Mouse (Mus musculus): ENCODE results near the gene Gm49388. TPM values are rescaled to one million over a fixed set of nuclear protein-coding genes. Genes with fewer than 3 reads are reported as not detected.
A peak's percentile ranks its signal among the peaks of the same experiment; 100 is the strongest.

Gene Gm49388
- total and polyA plus RNA-seq, 2 experiments from 2014 or later, result not detected

GRCm38 (mm10) chr7:127753741-127754140, 31.7 kb upstream of the Gm49388 start:
- no peak for ATAC-seq (ENCODE audit: low FRiP score)
- Histone ChIP-seq H3K4me2 (ENCODE audit: low read depth, low read length, poor library complexity, severe bottlenecking) (no peak overlapping the region), H3K36me3 (ENCODE audit: insufficient read depth, low read length) (peaks cover 70% of the 10 kb centered on the region), H3K9me3 (ENCODE audit: low read length) (no peaks in the 10 kb centered on the region), H3K4me3 (ENCODE audit: low read depth, low read length) (no peak overlapping the region), H3K27ac (ENCODE audit: low read depth, low read length) (no peak overlapping the region), H3K4me1 (ENCODE audit: insufficient read depth, low read length) (no peaks in the 10 kb centered on the region; the same call in 1 of the 2 replicates), H3K27me3 (ENCODE audit: insufficient read depth, low read length) (no peaks in the 10 kb centered on the region), H3K9ac (replicated peaks; ENCODE audit: low read length, poor library complexity, severe bottlenecking) (no peak overlapping the region)
- no peak for DNase-seq (ENCODE audit: low spot score)
- 93% methylated on average over 7 of the region's 7 CpGs for WGBS
- TF ChIP-seq CTCF (IDR thresholded peaks at IDR 0.05), result no peak

GRCm38 (mm10) chr7:127759716-127760115, 25.7 kb upstream of the Gm49388 start:
- Histone ChIP-seq H3K4me2 (ENCODE audit: low read depth, low read length, poor library complexity, severe bottlenecking) (no peak overlapping the region), H3K9ac (replicated peaks; ENCODE audit: low read length, poor library complexity, severe bottlenecking) (no peak overlapping the region), H3K27ac (ENCODE audit: low read depth, low read length) (no peak overlapping the region), H3K9me3 (ENCODE audit: low read length) (no peaks in the 10 kb centered on the region), H3K4me1 (ENCODE audit: insufficient read depth, low read length) (no peaks in the 10 kb centered on the region; the same call in 1 of the 2 replicates), H3K36me3 (ENCODE audit: insufficient read depth, low read length) (peaks cover 41% of the 10 kb centered on the region), H3K4me3 (ENCODE audit: low read depth, low read length) (no peak overlapping the region), H3K27me3 (ENCODE audit: insufficient read depth, low read length) (no peaks in the 10 kb centered on the region)
- DNase-seq (ENCODE audit: low spot score) (no peak), ATAC-seq (ENCODE audit: low FRiP score) (no peak)
- TF ChIP-seq CTCF (IDR thresholded peaks at IDR 0.05), result no peak
- 79% methylated on average over 6 of the region's 6 CpGs for WGBS

GRCm38 (mm10) chr7:127760478-127760877, 24.9 kb upstream of the Gm49388 start:
- no peaks in the 10 kb centered on the region for H3K27me3 ChIP-seq (ENCODE audit: insufficient read depth, low read length)
- no peak overlapping the region for H3K27ac ChIP-seq (ENCODE audit: low read depth, low read length)
- no peaks in the 10 kb centered on the region; the same call in 1 of the 2 replicates for H3K4me1 ChIP-seq (ENCODE audit: insufficient read depth, low read length)
- WGBS, result 88% methylated on average over 3 of the region's 3 CpGs
- DNase-seq (ENCODE audit: low spot score), result no peak
- TF ChIP-seq CTCF (IDR thresholded peaks at IDR 0.05), result no peak
- H3K9ac ChIP-seq (replicated peaks; ENCODE audit: low read length, poor library complexity, severe bottlenecking), result no peak overlapping the region
- H3K36me3 ChIP-seq (ENCODE audit: insufficient read depth, low read length), result peaks cover 42% of the 10 kb centered on the region
- no peak overlapping the region for H3K4me3 ChIP-seq (ENCODE audit: low read depth, low read length)
- H3K4me2 ChIP-seq (ENCODE audit: low read depth, low read length, poor library complexity, severe bottlenecking), result no peak overlapping the region
- H3K9me3 ChIP-seq (ENCODE audit: low read length), result no peaks in the 10 kb centered on the region
- ATAC-seq (ENCODE audit: low FRiP score), result no peak

DNA sequence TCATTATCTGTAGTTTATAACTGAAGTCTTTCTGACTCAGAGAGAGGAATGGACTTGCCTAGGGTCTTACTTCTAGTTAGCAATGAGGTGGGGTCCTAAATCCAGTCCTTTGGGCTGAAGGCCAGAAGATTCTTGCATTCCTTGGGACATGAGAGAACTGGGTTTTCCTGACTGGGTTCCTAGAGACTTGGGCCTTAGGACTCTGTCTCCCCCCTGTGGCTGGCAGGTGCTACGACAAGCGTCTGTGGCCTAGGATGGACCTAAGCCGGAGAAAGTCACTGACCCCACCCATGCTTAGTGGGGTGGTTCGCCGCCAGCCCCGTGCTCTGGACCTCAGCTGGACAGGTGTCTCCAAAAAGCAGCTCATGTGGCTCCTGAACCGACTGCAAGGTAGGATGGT, 24.4 kb upstream of the Gm49388 start:
- WGBS, result 34% methylated on average over 7 of the region's 7 CpGs
- Histone ChIP-seq H3K4me1 (ENCODE audit: insufficient read depth, low read length) (no peaks in the 10 kb centered on the region; the same call in 1 of the 2 replicates), H3K4me3 (ENCODE audit: low read depth, low read length) (no peak overlapping the region), H3K27ac (ENCODE audit: low read depth, low read length) (no peak overlapping the region), H3K4me2 (ENCODE audit: low read depth, low read length, poor library complexity, severe bottlenecking) (no peak overlapping the region), H3K9ac (replicated peaks; ENCODE audit: low read length, poor library complexity, severe bottlenecking) (no peak overlapping the region), H3K36me3 (ENCODE audit: insufficient read depth, low read length) (peaks cover 47% of the 10 kb centered on the region), H3K9me3 (ENCODE audit: low read length) (no peaks in the 10 kb centered on the region), H3K27me3 (ENCODE audit: insufficient read depth, low read length) (no peaks in the 10 kb centered on the region)
- TF ChIP-seq CTCF (IDR thresholded peaks at IDR 0.05), result peak; percentile 84
- peak; percentile 67 for DNase-seq (ENCODE audit: low spot score)
- no peak for ATAC-seq (ENCODE audit: low FRiP score)

GRCm38 (mm10) chr7:127763642-127764041, 21.8 kb upstream of the Gm49388 start:
- Histone ChIP-seq H3K36me3 (ENCODE audit: insufficient read depth, low read length) (peaks cover 48% of the 10 kb centered on the region), H3K27me3 (ENCODE audit: insufficient read depth, low read length) (no peaks in the 10 kb centered on the region), H3K4me2 (ENCODE audit: low read depth, low read length, poor library complexity, severe bottlenecking) (no peak overlapping the region), H3K9ac (replicated peaks; ENCODE audit: low read length, poor library complexity, severe bottlenecking) (no peak overlapping the region), H3K4me3 (ENCODE audit: low read depth, low read length) (no peak overlapping the region), H3K27ac (ENCODE audit: low read depth, low read length) (no peak overlapping the region), H3K9me3 (ENCODE audit: low read length) (no peaks in the 10 kb centered on the region), H3K4me1 (ENCODE audit: insufficient read depth, low read length) (no peaks in the 10 kb centered on the region; the same call in 1 of the 2 replicates)
- ATAC-seq (ENCODE audit: low FRiP score), result no peak
- no peak for TF ChIP-seq CTCF (IDR thresholded peaks at IDR 0.05)
- no peak for DNase-seq (ENCODE audit: low spot score)
- 93% methylated on average over 4 of the region's 4 CpGs for WGBS

GRCm38 (mm10) chr7:127765756-127766155, 19.7 kb upstream of the Gm49388 start:
- ATAC-seq (ENCODE audit: low FRiP score) (no peak), DNase-seq (ENCODE audit: low spot score) (no peak)
- Histone ChIP-seq H3K9ac (replicated peaks; ENCODE audit: low read length, poor library complexity, severe bottlenecking) (no peak overlapping the region), H3K9me3 (ENCODE audit: low read length) (no peaks in the 10 kb centered on the region), H3K4me1 (ENCODE audit: insufficient read depth, low read length) (no peaks in the 10 kb centered on the region; the same call in 1 of the 2 replicates), H3K27ac (ENCODE audit: low read depth, low read length) (no peak overlapping the region), H3K4me2 (ENCODE audit: low read depth, low read length, poor library complexity, severe bottlenecking) (no peak overlapping the region), H3K27me3 (ENCODE audit: insufficient read depth, low read length) (no peaks in the 10 kb centered on the region), H3K36me3 (ENCODE audit: insufficient read depth, low read length) (peaks cover 45% of the 10 kb centered on the region), H3K4me3 (ENCODE audit: low read depth, low read length) (no peak overlapping the region)
- no peak for TF ChIP-seq CTCF (IDR thresholded peaks at IDR 0.05)
- 89% methylated on average over 2 of the region's 2 CpGs for WGBS

Measured in midbrain, postnatal 0 days (tissue).